Mouse (Mus musculus) ES-Bruce4 (cell line): Measurements from ENCODE around the gene Chac1. TPM values are rescaled to one million over a fixed set of nuclear protein-coding genes. Genes with fewer than 3 reads are reported as not detected.
A peak's percentile ranks its signal among the peaks of the same experiment; 100 is the strongest.

Experiments
- H3K27ac ChIP-seq: 2 replicates; pipeline ENCODE4 v1.5.1; 2012; ENCODE audit warnings: low read length, inconsistent platforms; ENCODE audit not compliant: insufficient read depth
- H3K27me3 ChIP-seq: 2 replicates; pipeline ENCODE4 v1.6.1; 2012; ENCODE audit warnings: mild to moderate bottlenecking, low read length, inconsistent platforms; ENCODE audit not compliant: control insufficient read depth, poor library complexity, insufficient read depth, severe bottlenecking
- H3K36me3 ChIP-seq: 2 replicates; pipeline ENCODE4 v1.6.1; 2012; ENCODE audit warnings: inconsistent platforms, mild to moderate bottlenecking, low read length, moderate library complexity; ENCODE audit not compliant: control insufficient read depth, poor library complexity, insufficient read depth, severe bottlenecking
- H3K4me1 ChIP-seq: one replicate; pipeline ENCODE4 v1.8.1; 2011; ENCODE audit warnings: low read length; ENCODE audit not compliant: control insufficient read depth, insufficient read depth
- H3K4me3 ChIP-seq: 2 replicates; pipeline ENCODE4 v1.5.1; 2011; ENCODE audit warnings: low read depth, mild to moderate bottlenecking, low read length
- H3K9ac ChIP-seq: 2 replicates; pipeline ENCODE4 v1.6.1; 2012; ENCODE audit warnings: low read depth, mild to moderate bottlenecking, inconsistent platforms; ENCODE audit not compliant: poor library complexity, severe bottlenecking
- H3K9me3 ChIP-seq: replicated peaks from 2 replicates; pipeline ENCODE4 v1.6.1; 2012; ENCODE audit warnings: mild to moderate bottlenecking, low read length, inconsistent platforms; ENCODE audit not compliant: control insufficient read depth, poor library complexity, insufficient read depth, severe bottlenecking
- CTCF ChIP-seq: IDR thresholded peaks from one replicate; pipeline ENCODE4 v1.8.1; 2011; ENCODE audit warnings: low read depth, low read length
- EP300 ChIP-seq: IDR thresholded peaks from 2 replicates; pipeline ENCODE4 v1.6.1; 2011; ENCODE audit warnings: low read depth, low read length; ENCODE audit not compliant: insufficient read depth
- POLR2A ChIP-seq: IDR thresholded peaks from one replicate; pipeline ENCODE4 v1.8.1; 2011; ENCODE audit warnings: low read length; ENCODE audit not compliant: insufficient read depth
- polyA plus RNA-seq: library from polyadenylated mRNA; stranded (reverse); fragments of >200 nt; gene quantifications from 2 replicates; pipeline ENCODE4 v1.2.4, GENCODE M21; 2011; ENCODE audit warnings: low read depth; ENCODE audit not compliant: missing spikeins, insufficient read depth, insufficient read length

Chac1 gene
- polyA plus RNA-seq, 1 experiment, result 3.6 TPM

DNA sequence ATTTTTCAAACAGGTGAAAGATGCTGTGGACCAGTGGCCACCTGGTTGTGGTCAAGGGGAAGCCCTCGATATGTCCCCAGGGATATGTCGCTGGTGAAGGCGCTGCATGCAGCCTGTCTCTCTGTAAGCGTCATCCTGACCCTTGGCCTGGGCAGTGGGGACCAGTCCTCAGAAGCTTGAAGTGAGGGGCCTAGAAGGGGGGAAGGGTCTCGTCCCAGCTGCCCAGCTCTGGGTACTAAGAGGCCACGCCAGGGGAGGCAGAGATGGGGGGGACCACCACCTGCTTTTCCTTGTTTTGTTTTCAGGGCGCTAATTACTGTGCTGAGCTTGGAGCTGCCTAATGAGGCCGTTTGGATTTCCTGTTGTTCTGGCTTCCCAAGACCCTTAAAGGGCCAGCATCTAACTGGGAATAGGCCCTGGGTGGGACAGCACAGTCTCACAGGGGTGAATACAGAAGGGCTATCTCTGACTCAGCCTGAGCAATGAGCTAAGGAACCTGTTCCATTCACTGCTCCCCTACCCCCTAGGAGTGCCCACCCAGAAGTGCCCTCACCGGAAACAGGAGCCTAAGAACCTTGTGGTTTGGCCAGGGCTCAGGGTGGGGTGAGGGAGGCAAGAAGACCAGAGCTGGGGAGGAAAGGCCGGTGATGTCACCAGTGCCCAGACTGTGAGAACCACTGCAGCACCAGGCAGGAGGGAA is 37.1 kb upstream of the Chac1 start:
- Histone ChIP-seq H3K27me3 (no peaks in the 10 kb centered on the region), H3K4me3 (no peak overlapping the region), H3K9me3 (no peaks in the 10 kb centered on the region), H3K27ac (no peak overlapping the region), H3K9ac (no peak overlapping the region), H3K4me1 (no peaks in the 10 kb centered on the region), H3K36me3 (no peaks in the 10 kb centered on the region)
- TF ChIP-seq POLR2A (no peak), CTCF (no peak), EP300 (no peak)

DNA sequence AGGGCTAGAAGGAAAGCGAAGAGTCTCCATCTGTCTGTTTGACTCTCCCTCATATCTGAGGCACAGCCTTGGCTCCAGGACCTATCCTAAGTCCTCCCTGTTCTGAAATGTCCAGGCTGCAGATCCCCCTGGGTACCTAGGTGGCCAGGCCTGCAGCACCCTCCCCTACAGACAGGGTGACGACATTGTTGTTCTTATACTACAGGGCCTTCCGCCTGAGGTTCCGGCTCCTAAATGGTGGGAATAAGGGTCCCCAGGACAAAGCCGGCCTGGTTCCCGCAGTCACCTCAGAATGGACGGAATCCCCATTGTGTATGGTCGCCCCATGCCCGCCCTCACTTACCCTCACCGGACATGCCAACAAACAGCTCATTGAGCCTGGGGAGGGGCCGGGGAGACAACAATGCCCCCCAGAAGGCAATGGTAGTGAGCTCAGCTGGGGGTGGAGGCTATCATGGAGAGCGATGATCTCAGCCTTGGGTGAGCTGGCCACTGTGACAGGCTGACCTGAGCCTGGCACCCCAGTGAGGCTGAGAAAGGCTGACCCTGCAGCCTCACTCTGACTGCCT is 36.2 kb upstream of the Chac1 start:
- no peak overlapping the region for H3K9ac ChIP-seq
- H3K4me1 ChIP-seq, result no peaks in the 10 kb centered on the region
- H3K27ac ChIP-seq, result no peak overlapping the region
- no peaks in the 10 kb centered on the region for H3K9me3 ChIP-seq
- H3K36me3 ChIP-seq, result no peaks in the 10 kb centered on the region
- no peak for TF ChIP-seq EP300
- no peak for TF ChIP-seq POLR2A
- no peak for TF ChIP-seq CTCF
- no peaks in the 10 kb centered on the region for H3K27me3 ChIP-seq
- no peak overlapping the region for H3K4me3 ChIP-seq

GRCm38 (mm10) chr2:119318043-119318710 is 32.9 kb upstream of the Chac1 start:
- H3K4me3 ChIP-seq, result no peak overlapping the region
- peaks cover 1% of the 10 kb centered on the region for H3K4me1 ChIP-seq
- no peak overlapping the region for H3K27ac ChIP-seq
- no peaks in the 10 kb centered on the region for H3K36me3 ChIP-seq
- no peak for TF ChIP-seq CTCF
- TF ChIP-seq EP300, result no peak
- no peak for TF ChIP-seq POLR2A
- H3K9ac ChIP-seq, result no peak overlapping the region
- H3K9me3 ChIP-seq, result no peaks in the 10 kb centered on the region
- peaks cover under 1% of the 10 kb centered on the region; the same call in 1 of the 2 replicates for H3K27me3 ChIP-seq

GRCm38 (mm10) chr2:119320571-119320970 is 30.5 kb upstream of the Chac1 start:
- Histone ChIP-seq H3K27me3 (peaks cover 7% of the 10 kb centered on the region), H3K4me1 (peaks cover 1% of the 10 kb centered on the region), H3K4me3 (no peak overlapping the region), H3K9ac (no peak overlapping the region), H3K36me3 (no peaks in the 10 kb centered on the region), H3K9me3 (no peaks in the 10 kb centered on the region), H3K27ac (no peak overlapping the region)
- no peak for TF ChIP-seq CTCF
- no peak for TF ChIP-seq EP300
- no peak for TF ChIP-seq POLR2A

- no peak for TF ChIP-seq POLR2A
- TF ChIP-seq EP300, result no peak
- no peak for TF ChIP-seq CTCF
- no peaks in the 10 kb centered on the region for H3K9me3 ChIP-seq
- no peaks in the 10 kb centered on the region for H3K36me3 ChIP-seq
- H3K9ac ChIP-seq, result peak overlapping the region; percentile 29; the same call in 1 of the 2 replicates
- H3K27ac ChIP-seq, result no peak overlapping the region
- H3K4me1 ChIP-seq, result peaks cover 1% of the 10 kb centered on the region
- peak overlapping the region; percentile 43 for H3K4me3 ChIP-seq
- peaks cover 14% of the 10 kb centered on the region for H3K27me3 ChIP-seq
Measured at GRCm38 (mm10) chr2:119321771-119322586, 29.1 kb upstream of the Chac1 start.
